Mouse (Mus musculus) CD4-positive helper T cell, adult 2 months (primary cell): Measurements from ENCODE around the gene Slc9a9.
A peak's percentile ranks its signal among the peaks of the same experiment; 100 is the strongest.

Experiments used
- DNase-seq: peaks from one replicate; pipeline ENCODE4 v3.0.0-alpha.2; 2012; ENCODE audit warnings: low read depth, missing footprints, low spot score

The Slc9a9 gene

DNA sequence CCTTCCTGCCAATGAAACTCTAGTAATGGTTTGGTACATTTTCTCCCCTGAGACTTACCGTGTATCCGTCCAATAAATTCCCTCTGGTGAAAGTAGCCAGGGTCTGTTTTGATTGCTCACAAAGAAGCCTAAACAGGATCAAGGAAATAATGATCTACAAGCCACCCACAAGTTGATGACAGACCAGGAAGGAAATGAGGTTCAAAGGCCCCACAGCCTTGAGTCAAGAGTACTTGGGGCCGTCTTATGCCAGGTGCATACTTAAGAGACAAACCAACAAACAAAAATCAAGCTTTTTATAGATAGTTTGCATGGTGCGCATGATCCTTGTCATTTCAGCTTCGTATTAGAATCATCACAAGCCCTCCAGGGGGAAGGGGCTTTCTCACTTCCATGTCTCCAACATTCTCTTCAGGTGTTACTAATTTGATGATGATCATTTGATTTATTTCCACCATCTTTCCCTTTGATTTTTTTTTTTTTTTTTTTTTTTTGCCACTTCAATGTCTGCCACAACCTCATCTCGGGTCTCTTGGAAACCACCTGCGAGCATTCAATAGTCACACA, 275.9 kb downstream of the Slc9a9 start:
- peak; percentile 74 for DNase-seq

DNA sequence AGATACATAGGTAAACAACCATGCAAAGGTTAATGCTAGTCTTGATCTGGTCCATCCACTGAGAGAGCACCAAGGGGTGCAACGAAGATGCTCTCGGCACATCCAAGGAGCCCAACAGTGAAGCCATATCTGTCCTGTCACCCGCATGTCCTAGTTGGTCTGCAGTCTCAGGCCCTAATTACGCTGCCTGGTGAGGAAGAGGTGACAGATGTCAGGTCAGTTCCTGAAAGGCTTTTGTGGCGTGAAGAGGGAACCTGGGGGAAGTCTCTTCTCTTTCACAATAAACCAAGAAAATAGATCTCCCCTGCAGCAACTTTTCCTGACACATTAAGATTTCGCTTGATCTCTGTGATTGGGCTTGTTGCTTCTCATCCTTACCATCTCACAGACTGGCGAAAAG, 277.5 kb downstream of the Slc9a9 start:
- DNase-seq = no peak

DNA sequence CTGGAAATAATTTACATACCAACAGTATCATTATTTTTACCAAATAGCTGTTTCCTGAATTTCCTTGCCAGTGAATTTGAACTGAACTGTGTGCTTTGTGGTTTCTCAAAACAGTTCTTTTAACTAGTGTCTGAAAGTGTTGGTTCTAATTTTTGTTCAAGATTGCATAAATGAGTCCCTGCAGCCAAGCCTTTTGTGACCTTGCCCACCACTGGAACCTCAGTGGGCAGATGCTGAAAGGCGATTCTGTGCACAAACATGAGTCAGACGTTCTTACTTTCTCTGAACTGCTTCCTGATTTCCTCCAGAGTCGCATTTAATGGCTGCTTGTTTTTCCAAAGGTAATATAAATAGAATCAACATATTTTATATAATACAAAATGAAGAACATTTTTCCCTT, 281.0 kb downstream of the Slc9a9 start:
- DNase-seq = no peak

DNA sequence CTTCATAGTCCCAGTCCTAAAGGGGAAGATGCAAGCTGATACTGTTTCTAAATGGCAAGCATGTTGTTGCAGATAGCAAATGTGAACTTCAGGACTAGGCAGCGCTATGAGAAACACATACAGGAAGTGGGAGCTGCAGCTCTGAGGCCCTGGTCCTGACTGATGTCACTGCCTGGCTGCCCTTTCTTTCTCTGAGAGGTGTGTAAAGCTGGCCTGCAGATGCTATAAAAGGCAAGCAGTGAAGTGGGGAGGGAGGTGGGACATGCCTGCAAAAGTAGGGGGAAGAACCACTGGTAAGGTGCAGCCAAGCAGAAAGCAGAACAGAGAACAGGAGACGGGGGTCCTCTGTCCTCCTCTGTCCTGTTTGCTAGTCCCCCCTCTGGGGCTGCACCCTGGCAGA, 285.9 kb downstream of the Slc9a9 start:
- DNase-seq = no peak

DNA sequence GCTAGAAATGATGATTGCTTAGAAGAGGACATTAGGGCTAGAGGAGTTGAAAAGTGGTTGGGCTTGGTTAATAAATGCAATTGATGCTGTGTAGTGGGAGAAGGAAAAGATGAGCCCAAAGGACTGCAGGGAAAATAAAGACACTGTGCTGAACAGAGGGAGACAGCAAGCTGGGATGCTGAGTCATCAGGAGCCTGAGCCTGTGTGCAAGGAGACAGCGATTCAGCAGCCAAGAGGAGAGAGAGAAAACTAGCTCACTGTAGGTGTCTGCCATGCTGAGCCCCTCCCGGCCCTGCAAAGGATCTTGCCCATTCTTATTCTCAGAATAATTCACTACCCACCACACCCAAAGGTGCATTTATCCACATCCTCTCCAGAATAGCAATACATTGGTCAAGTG, 288.7 kb downstream of the Slc9a9 start:
- no peak for DNase-seq

DNA sequence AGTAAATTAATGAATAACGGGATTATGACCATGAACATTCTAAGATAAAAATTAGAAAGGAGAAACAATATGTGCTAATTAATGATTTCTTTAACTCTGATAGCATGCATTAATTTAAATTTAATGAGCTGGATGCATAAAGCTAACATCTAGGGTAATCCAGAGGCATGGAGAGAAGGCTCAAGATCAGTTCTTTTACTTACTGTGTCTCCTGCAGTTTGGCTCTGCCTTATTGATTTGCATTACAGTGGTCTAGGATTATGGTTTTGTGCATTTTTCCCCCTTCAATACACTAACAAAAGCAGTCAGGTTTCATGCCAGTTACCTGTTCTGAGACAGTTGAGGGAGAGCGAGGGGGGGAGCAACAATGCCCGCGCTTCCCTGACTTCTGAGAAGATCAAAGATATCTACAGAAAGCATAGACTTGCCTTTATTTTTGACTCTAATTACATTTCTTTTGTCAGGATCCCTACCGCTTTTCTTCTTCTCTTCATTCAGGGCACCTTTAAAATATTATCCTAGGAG, 298.9 kb downstream of the Slc9a9 start:
- DNase-seq = no peak

DNA sequence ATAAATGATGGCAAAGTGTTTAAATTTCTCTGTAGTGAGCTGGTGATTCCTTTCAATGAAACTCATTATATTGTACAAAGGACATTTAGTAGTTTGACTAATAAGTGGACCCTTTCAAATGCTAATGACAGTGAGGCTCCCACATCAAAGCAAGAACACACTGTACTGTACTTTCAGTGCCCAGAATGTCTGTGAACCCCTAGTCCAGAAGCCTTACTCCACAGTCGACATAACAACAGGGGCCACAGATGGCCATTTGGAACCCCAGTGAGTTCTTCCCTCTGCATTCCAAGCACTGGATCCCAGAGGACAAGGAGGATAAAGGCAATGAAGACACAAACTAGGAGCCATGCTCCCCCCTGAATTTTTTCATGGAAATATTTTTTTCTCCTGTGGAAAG, 299.4 kb downstream of the Slc9a9 start:
- no peak for DNase-seq

DNA sequence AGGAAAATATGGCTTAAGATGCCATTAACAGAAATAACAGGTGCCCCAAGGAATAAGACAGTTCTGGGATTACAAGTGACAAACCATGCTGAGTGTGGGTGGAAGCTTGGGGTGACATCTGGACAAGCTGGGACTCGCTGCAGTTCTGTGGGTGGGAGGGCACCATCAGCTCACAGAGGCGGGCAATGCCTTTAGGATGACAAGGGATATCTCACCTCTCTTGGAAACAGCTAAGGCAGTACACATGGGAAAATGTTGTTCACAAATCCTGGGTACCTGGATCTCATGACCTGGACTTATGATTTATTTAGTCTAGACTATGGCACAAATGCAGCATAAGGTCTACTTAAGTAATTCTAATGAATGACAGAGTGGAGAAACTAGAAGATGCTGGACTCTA, 302.3 kb downstream of the Slc9a9 start:
- DNase-seq = no peak

DNA sequence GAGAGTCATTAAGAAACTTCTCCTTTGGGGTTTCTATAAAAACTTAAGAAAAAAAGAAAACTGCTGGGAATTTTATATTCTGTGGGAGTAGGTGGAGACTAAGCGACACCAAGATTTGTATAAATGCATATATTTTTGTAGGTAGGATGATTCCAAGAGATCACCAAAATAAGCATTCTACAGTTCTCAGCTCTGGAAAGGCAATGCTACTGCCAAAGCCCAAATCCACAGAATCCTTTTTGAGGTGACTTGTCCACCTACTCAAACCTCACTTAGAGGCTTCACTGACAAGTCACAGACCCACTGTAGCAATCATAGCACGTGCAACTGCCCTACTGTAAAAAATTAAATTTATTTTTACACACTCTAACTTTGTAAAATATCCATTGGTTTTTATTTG, 303.0 kb downstream of the Slc9a9 start:
- no peak for DNase-seq

DNA sequence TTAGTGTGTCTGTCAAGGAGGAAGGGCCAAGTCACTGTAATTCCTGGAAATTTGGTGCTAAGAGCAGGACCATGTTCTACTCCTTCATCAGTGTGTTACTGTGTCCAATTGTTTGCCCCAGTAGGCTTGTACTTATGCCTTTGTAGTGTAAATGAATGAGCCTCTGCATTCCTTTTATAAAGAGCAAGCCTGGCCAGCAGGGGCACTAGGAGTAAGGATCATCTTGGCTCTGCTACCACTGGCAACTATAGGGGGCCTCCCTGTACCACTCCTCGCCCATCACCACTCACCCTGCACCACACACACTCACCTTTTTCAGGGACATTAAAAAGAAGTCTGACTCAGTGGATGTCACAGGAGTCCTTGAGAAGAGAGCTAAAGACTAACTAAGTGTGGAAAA, 306.5 kb downstream of the Slc9a9 start:
- no peak for DNase-seq

DNA sequence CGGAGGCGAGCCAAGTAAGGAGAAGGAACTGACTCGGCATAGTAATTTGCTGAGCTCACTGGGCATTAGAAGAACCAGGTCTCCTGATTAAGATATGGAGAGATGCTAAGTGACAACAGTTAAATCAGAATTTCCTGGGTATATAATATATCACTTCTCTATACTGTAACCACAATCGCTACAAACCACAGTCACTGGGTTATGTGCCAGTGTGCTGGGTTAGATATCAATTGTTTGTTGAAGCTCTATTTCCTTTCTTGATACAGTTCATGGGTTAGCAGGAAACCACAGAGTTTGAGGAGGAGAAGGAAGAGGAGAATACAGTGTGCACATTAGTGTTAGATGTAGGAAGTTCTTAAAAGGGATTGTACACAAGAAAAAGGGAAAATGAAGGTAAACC, 323.9 kb downstream of the Slc9a9 start:
- peak; percentile 49 for DNase-seq

DNA sequence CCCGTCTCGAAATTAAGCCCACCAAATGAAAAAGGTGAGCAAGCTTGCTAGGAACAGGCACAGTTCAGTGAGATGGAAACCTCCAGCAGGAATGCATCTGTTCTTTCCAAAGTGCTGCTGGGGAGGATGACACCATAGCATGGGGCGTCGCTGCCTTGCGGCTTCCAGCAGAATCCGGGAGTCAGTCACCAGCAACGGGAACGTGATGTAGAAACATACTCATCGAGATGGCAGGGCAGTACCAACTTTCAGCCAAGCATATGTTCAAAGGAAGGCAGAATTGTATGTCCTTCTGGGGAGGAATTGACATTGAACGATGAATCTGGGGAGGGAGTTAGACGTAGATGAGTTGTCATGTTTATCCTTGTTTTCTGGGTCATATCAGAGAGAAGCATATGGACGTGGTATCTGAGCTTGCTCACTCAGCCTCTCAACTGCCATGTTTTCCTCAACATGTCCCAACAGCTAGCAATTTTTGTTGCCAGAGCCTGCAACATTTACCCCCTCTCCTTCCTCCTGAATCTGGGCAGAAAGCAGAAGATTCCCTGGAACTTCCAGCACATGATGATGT, 350.5 kb downstream of the Slc9a9 start:
- no peak for DNase-seq

DNA sequence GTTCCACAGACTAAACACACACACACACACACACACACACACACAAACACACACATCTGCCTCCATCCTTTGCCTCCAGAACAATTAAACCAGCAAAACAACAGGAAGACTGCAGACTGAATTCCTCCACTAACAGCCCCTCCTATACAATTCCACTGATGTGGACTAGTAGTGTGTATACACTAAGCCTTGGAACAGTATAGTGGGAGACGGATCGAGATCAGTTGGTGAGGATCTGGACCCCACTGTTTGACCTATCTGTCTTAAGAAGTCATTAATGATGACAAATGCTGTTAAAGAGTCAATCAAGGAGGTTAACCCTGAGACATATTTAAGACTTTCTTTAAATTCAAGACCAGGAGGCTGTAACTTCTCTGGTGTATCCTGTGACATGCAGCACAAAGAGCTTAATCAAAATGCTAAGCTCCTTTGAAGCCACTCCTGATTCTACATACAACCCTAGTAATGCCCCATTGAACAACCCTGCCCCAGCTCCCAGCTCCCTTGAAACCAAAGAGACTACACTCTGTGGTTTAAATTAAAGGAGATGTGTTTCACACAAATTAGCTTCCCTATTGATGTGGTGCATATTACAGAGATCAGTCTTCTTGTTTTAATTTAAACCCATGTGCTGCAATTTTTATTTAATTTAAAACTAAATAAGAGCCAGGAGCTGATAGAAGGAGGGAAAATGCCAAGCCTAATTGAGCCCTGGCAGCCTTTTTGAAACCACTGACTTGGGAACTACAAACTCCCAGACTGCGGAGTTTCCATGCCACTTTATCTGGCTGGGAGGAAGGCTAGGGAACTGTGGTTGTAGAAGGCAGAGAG, 364.6 kb downstream of the Slc9a9 start:
- no peak for DNase-seq

DNA sequence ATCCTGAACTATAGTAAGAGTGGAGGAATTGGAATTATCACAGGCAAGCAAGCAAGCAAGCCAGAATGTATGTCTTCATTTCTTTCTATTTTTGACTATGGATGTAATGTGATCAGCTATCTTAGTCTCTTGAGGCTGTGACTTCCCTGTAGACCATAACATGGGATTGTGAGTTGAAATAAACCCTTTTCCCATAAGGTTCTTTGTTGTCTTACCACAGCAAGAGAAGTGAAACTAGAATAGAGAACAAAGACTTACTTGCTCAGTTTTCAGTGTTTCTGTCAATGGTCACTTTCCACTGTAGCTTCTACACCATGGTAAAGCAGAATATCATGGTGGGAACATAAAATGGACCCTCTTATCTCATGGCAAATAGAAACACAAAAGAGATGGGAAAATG, 366.5 kb downstream of the Slc9a9 start:
- DNase-seq = no peak

DNA sequence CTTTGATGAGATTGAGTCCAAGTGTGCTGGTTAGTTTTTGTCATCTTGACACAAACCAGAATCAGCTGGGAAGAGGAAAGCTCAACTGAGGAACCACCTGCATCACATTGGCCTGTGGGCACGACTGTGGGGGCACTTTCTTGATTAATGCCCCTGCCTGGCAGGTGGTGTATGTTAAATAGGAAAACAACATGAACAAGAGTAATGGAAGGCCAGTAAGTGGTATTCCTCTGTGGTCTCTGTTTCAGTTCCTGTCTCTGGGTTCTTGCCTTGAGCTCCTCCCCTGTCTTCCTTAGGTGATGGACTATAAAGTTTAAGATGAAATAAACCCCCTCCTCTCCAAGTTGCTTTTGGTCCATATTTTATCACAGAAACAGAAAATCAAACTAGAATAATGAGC, 372.7 kb downstream of the Slc9a9 start:
- no peak for DNase-seq

DNA sequence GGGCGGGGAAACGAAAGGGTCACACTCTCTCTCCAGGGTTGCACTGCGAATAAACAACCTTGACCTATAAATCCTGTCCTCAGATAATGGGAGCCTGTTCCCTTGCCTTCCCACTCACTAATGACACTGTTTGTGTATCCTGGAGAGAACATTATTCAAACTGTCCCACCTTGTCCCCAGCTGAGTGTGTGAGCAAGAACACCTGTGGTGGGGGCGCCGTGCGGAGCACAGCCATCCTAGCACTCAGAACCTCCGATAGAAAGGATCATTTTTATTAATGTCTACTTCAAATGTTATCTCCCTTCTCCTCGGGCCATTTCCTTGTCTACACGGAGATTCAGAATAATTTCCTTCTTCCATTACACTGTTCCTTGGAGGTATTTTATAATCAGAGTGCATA, 382.5 kb downstream of the Slc9a9 start:
- no peak for DNase-seq

DNA sequence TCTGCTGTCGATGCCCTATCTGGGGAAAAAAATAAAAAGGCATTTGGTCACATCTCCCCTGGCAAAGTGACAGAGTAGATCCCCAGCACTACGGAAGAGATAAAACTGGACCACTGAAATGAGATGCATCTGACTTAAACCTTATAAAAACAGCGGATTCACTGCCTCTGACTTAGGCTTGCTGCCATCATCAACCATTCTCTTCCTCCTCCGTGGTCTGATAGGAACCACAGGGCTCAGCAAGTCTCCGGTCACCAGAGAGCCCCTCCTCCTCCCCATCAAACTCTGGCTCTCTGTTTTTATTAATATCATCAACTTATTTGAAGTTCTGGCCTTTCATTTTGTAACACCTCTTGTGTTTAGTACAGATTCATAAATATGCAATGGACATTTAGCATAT, 383.5 kb downstream of the Slc9a9 start:
- DNase-seq = no peak

DNA sequence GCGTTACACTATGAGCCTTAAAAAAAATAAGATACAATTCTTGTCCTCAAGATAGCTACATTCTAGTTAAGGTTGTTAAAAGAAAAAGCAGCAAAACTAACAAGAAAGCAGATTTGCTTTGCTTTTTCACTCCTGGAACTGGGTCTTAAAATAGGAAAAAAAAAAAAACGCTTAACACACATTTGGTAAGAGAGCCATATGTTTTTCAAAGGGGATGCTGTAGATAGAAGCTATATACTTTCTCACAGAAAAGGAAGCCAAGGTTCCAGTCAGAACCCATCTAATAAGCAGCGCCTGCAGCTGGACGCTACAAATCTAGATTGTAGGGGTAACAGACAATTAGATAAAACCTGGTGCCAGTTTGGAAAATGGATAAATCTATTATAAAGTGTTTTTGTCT, 386.1 kb downstream of the Slc9a9 start:
- no peak for DNase-seq

DNA sequence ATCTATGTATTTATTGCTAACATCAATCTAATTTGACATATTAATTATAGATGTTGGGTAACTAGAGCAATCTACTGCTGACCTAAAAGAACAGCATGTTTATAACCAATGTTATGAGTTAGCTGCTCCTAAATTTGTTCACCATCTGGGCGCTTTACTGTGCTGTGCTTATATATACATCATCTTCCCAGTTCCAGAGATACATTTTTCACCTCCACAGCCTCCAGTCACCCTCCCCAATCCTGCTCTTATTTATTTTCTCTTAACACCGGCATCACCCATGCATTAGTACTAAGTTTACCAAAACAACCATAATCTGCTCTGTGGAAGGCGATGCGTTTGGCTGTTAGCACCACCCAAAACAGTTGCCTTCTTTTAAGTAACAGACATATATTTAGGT, 391.0 kb downstream of the Slc9a9 start:
- no peak for DNase-seq

DNA sequence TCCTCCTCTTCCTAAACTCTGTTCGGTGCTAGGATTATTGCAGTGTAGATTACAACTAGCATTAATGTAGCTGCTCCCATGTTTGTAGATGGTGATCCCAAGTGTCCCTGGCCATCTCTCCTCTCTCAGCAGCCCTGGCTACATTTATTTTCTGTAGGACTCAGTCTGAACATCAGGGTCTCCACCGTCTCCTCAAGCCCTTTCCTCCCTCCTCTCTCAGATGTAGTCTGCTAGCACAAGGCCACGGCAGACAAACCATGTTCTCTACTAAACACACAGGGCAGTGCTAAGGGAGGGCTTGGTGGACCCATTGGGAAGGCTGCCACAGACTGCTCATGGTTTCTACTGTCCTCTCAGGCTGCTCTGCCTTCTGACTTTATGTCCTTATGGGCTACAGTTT, 397.3 kb downstream of the Slc9a9 start:
- no peak for DNase-seq

DNA sequence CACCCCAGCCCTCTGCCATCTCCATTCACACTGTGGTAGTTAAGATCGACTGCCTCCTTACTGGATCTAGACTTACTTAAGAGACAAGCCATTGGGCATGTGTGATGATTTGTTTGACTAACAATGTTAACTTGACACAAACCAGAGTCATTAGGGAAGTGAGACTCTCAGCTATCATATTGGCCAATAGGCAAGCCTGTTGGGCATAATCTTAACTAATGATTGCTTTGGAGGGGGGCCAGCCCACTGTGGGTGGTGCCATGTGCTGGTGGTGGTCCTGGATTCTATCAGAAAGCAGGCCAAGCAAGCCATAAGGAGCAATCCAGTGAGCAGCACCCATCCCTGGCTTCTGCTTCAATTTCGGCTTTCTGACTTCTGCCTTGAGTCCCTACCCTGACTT, 398.8 kb downstream of the Slc9a9 start:
- no peak for DNase-seq

DNA sequence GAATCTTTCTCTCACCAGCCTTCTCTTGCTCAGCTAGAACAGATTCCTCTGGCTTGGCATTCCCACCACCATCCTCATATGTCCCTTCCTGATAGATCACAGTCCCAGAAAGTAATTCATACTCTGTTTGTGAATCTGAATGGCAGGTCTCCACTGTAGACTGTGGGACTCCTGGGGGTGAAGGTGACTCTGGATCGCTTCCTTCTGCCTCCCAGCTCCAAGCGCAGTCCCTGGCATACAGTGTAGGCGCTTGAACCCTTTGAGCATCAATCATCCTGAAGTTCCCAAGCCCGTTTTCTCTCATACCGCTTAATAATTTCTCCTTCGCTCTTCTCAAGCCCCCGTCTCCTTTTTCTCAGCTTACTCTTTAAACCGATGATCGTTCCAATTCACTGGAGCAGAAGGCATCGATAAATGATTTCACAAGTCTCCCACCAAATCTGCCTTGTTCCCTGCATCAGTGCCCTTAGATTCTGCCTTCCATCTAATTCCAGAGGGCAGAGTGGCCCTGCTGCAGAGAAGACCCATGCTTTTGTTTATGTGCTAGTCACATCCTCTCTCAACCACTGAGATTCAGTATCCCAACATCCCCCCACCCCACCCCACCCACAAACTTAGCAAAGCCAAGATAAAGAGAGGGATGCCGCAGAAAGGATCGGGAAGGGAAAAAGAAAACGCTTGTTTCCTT, 401.3 kb downstream of the Slc9a9 start:
- DNase-seq = no peak
